ENCODE assay signal across 22 mouse cellular contexts in genomic region chr12:119113522-119114135, GRCm38 (mm10).
DNase-seq lines count a peak whose midpoint lies in the region; ATAC-seq lines count a peak whose summit lies in the region.
"Had no signal": no experiment of that assay in that cellular context is flagged by ENCODE, and none has a peak within 500 bp of the region (broad histone marks: within the 10 kb centered on the region; RNA-seq: fewer than 3 reads in every experiment).

No protein-coding gene starts in this region.

- H3K36me3 ChIP-seq in heart, embryonic 13.5 days, result no peaks in the 10 kb centered on the region
- H3K36me3 ChIP-seq in forebrain, embryonic 10.5 days (replicated peaks), result no peaks in the 10 kb centered on the region
- H3K36me3 ChIP-seq: heart, embryonic 15.5 days; limb, embryonic 15.5 days had no signal

- peaks cover 8% of the 10 kb centered on the region for H3K4me1 ChIP-seq in heart, embryonic 13.5 days
- H3K4me1 ChIP-seq in forebrain, embryonic 10.5 days, result no peaks in the 10 kb centered on the region
- H3K4me1 ChIP-seq: forebrain, embryonic 13.5 days; limb, embryonic 15.5 days had no signal

- H3K9me3 ChIP-seq in heart, embryonic 13.5 days, result no peaks in the 10 kb centered on the region
- H3K9me3 ChIP-seq in forebrain, embryonic 10.5 days, result no peaks in the 10 kb centered on the region
- H3K9me3 ChIP-seq: forebrain, embryonic 13.5 days; heart, embryonic 15.5 days; limb, embryonic 15.5 days had no signal

- WGBS in heart, embryonic 13.5 days, result 50% methylated on average over 6 of the region's 6 CpGs
- 80% methylated on average over 6 of the region's 6 CpGs for WGBS in forebrain, embryonic 10.5 days

- ATAC-seq in heart, embryonic 13.5 days (ENCODE audit: extremely low read depth, insufficient number of reproducible peaks, low FRiP score, low TSS enrichment), result no peak
- peak; percentile 98 for ATAC-seq in megakaryocyte progenitor cell, adult 5-6 weeks (replicated peaks; ENCODE audit: poor library complexity)
- ATAC-seq: forebrain, embryonic 13.5 days; hindbrain, embryonic 16.5 days; liver, postnatal 0 days; midbrain, embryonic 16.5 days had no signal

- H3K27me3 ChIP-seq in heart, embryonic 13.5 days (replicated peaks), result no peaks in the 10 kb centered on the region
- H3K27me3 ChIP-seq in forebrain, embryonic 10.5 days (ENCODE audit: poor library complexity, severe bottlenecking), result no peaks in the 10 kb centered on the region
- H3K27me3 ChIP-seq: forebrain, embryonic 13.5 days; heart, embryonic 15.5 days; limb, embryonic 15.5 days had no signal

- no peak overlapping the region for H3K9ac ChIP-seq in heart, embryonic 13.5 days
- H3K9ac ChIP-seq: forebrain, embryonic 13.5 days; heart, embryonic 15.5 days; limb, embryonic 15.5 days; liver, postnatal 0 days had no signal

- DNase-seq in heart, adult 8-10 months (ENCODE audit: low spot score), result no peak
- peak; percentile 83 for DNase-seq in A20 (ENCODE audit: low read depth, low spot score)
- DNase-seq in c-Kit-positive CD71-negative TER-119-negative erythroid progenitor cells, embryonic 14.5 days (ENCODE audit: low read depth), result peak; percentile 30
- DNase-seq in layer of hippocampus, adult 9-10 months (ENCODE audit: low spot score), result no peak
- DNase-seq in forebrain, embryonic 10.5 days (ENCODE audit: extremely low spot score, low spot score), result no peak
- no peak for DNase-seq in spleen, postnatal 14 days (ENCODE audit: low spot score in 2 of 2)
- DNase-seq: adrenal gland, adult 2 months; cerebellum, postnatal 25 days; heart, adult 18-20 months; heart, postnatal 4 days; kidney, adult 2 months; kidney, postnatal 25 days; liver, postnatal 0 days; right cerebral cortex, postnatal 25 days; thymus, postnatal 25 days had no signal

- H3K4me2 ChIP-seq in heart, embryonic 13.5 days, result no peak overlapping the region
- H3K4me2 ChIP-seq: forebrain, embryonic 13.5 days; heart, embryonic 15.5 days; limb, embryonic 15.5 days had no signal

- H3K27ac ChIP-seq in heart, embryonic 13.5 days (replicated peaks), result 0 out of 2 replicates have a peak overlapping the region, but pooled peaks have one; percentile 9
- no peak overlapping the region for H3K27ac ChIP-seq in forebrain, embryonic 10.5 days
- H3K27ac ChIP-seq: forebrain, embryonic 13.5 days; heart, embryonic 15.5 days; limb, embryonic 15.5 days had no signal

- no peak overlapping the region for H3K4me3 ChIP-seq in heart, embryonic 13.5 days
- H3K4me3 ChIP-seq in forebrain, embryonic 10.5 days, result no peak overlapping the region
- H3K4me3 ChIP-seq: forebrain, embryonic 13.5 days; heart, embryonic 15.5 days; limb, embryonic 15.5 days had no signal

Comparison
In these comparisons a context has a peak if more than half of its experiments do, and no peak if none do; other contexts are left out.
1. DNase-seq: peak in A20 (single experiment) and c-Kit-positive CD71-negative TER-119-negative erythroid progenitor cells, embryonic 14.5 days (single experiment); none in heart, adult 8-10 months (single experiment), layer of hippocampus, adult 9-10 months (single experiment), forebrain, embryonic 10.5 days (single experiment) and spleen, postnatal 14 days (0 of 2).